Mouse (Mus musculus): Measurements from ENCODE around the gene Gm20521.
"Not testable (repeated sequence)": the region's sequence is repeated elsewhere in the genome, so short reads cannot be mapped to it uniquely, and the experiment has no call there.

Gm20521 gene

GRCm38 (mm10) chr14:54936831-54937160 lies 53.6 kb downstream of the Gm20521 start:
- no peak for DNase-seq (ENCODE audit: low spot score)

GRCm38 (mm10) chr14:54937361-54938182 lies 54.3 kb downstream of the Gm20521 start:
- no peak for DNase-seq (ENCODE audit: low spot score)

- no peak for DNase-seq (ENCODE audit: low spot score)
These were observed 55.4 kb downstream of the Gm20521 start for GRCm38 (mm10) chr14:54938431-54939219.

GRCm38 (mm10) chr14:54939434-54940175 lies 56.4 kb downstream of the Gm20521 start:
- peak; percentile 73 for DNase-seq (ENCODE audit: low spot score)

GRCm38 (mm10) chr14:54940176-54940530 lies 56.9 kb downstream of the Gm20521 start:
- no peak for DNase-seq (ENCODE audit: low spot score)

- DNase-seq (ENCODE audit: low spot score) = no peak
These were observed 58.1 kb downstream of the Gm20521 start for GRCm38 (mm10) chr14:54941024-54941978.

GRCm38 (mm10) chr14:54942479-54942878 lies 59.2 kb downstream of the Gm20521 start:
- DNase-seq (ENCODE audit: low spot score) = no peak

- no peak for DNase-seq (ENCODE audit: low spot score)
These were observed 60.7 kb downstream of the Gm20521 start for GRCm38 (mm10) chr14:54943971-54944370.

GRCm38 (mm10) chr14:54944939-54945338 lies 61.7 kb downstream of the Gm20521 start:
- no peak for DNase-seq (ENCODE audit: low spot score)

- no peak for DNase-seq (ENCODE audit: low spot score)
These were observed 62.9 kb downstream of the Gm20521 start for GRCm38 (mm10) chr14:54945975-54946704.

GRCm38 (mm10) chr14:54947008-54947407 lies 63.8 kb downstream of the Gm20521 start:
- not testable (repeated sequence) for DNase-seq (ENCODE audit: low spot score)
